Mouse (Mus musculus): ENCODE results near the gene Paxx. TPM values are rescaled to one million over a fixed set of nuclear protein-coding genes. Genes with fewer than 3 reads are reported as not detected.

Paxx gene
- polyA plus RNA-seq, 1 experiment from 2014 or later, result 67.4 TPM

GRCm38 (mm10) chr2:25429435-25430180, 31.3 kb downstream of the Paxx start:
- Histone ChIP-seq H3K9ac (replicated peaks; ENCODE audit: low read depth) (no peak overlapping the region), H3K27ac (ENCODE audit: low read length) (no peak overlapping the region), H3K4me1 (ENCODE audit: insufficient read depth, low read depth, low read length) (no peaks in the 10 kb centered on the region), H3K9me3 (ENCODE audit: low read length) (no peaks in the 10 kb centered on the region), H3K4me3 (ENCODE audit: low read depth, low read length) (no peak overlapping the region), H3K27me3 (replicated peaks; ENCODE audit: insufficient read depth, low read length) (peaks cover 10% of the 10 kb centered on the region; the same call in 1 of the 2 replicates), H3K4me2 (replicated peaks; ENCODE audit: low read depth, low read length) (peak overlapping the region; percentile 100), H3K36me3 (ENCODE audit: insufficient read depth, low read length) (no peaks in the 10 kb centered on the region)
- DNase-seq (ENCODE audit: low spot score) (no peak), ATAC-seq (no peak)
- TF ChIP-seq CTCF (IDR thresholded peaks at IDR 0.05) (no peak), EP300 (IDR thresholded peaks at IDR 0.05) (no peak)
- WGBS, result 57% methylated on average over 5 of the region's 5 CpGs

- under 1% methylated on average over 65 of the region's 89 CpGs for WGBS
These were observed 32.3 kb downstream of the Paxx start, which contains the start of gene Abca2 for GRCm38 (mm10) chr2:25428442-25429236. TSS of gene Abca2 (plus strand) at chr2:25428703.

GRCm38 (mm10) chr2:25427256-25427655, 33.6 kb downstream of the Paxx start:
- Histone ChIP-seq H3K4me3 (ENCODE audit: low read depth, low read length) (no peak overlapping the region), H3K9ac (replicated peaks; ENCODE audit: low read depth) (no peak overlapping the region), H3K4me2 (replicated peaks; ENCODE audit: low read depth, low read length) (no peak overlapping the region), H3K27ac (ENCODE audit: low read length) (no peak overlapping the region), H3K36me3 (ENCODE audit: insufficient read depth, low read length) (no peaks in the 10 kb centered on the region), H3K9me3 (ENCODE audit: low read length) (no peaks in the 10 kb centered on the region), H3K27me3 (replicated peaks; ENCODE audit: insufficient read depth, low read length) (peaks cover 10% of the 10 kb centered on the region; the same call in 1 of the 2 replicates), H3K4me1 (ENCODE audit: insufficient read depth, low read depth, low read length) (no peaks in the 10 kb centered on the region)
- DNase-seq (ENCODE audit: low spot score) (no peak), ATAC-seq (no peak)
- WGBS, result 91% methylated on average over 5 of the region's 5 CpGs
- TF ChIP-seq CTCF (IDR thresholded peaks at IDR 0.05), result no peak
- TF ChIP-seq EP300 (IDR thresholded peaks at IDR 0.05), result no peak

More at GRCm38 (mm10) chr2:25428442-25429236, 32.3 kb downstream of the Paxx start, which contains the start of gene Abca2:
- H3K4me3 ChIP-seq (ENCODE audit: low read depth, low read length), result peak within 1 kb of the TSS; percentile 65
- H3K36me3 ChIP-seq (ENCODE audit: insufficient read depth, low read length), result no peaks in the 10 kb centered on the region
- H3K27me3 ChIP-seq (replicated peaks; ENCODE audit: insufficient read depth, low read length), result peaks cover 10% of the 10 kb centered on the region; the same call in 1 of the 2 replicates
- no peak within 1 kb of the TSS for H3K27ac ChIP-seq (ENCODE audit: low read length)
- TF ChIP-seq CTCF (IDR thresholded peaks at IDR 0.05) (peak; percentile 89), EP300 (IDR thresholded peaks at IDR 0.05) (no peak)
- peak within 1 kb of the TSS; percentile 100 for H3K4me2 ChIP-seq (replicated peaks; ENCODE audit: low read depth, low read length)
- H3K4me1 ChIP-seq (ENCODE audit: insufficient read depth, low read depth, low read length), result no peaks in the 10 kb centered on the region
- ATAC-seq (peak; percentile 94), DNase-seq (ENCODE audit: low spot score) (peak; percentile 96)
- H3K9me3 ChIP-seq (ENCODE audit: low read length), result no peaks in the 10 kb centered on the region
- peak within 1 kb of the TSS; percentile 48 for H3K9ac ChIP-seq (replicated peaks; ENCODE audit: low read depth)

- no peak overlapping the region for H3K9ac ChIP-seq (replicated peaks; ENCODE audit: low read depth)
- ATAC-seq (0 out of 2 replicates have a peak, but pooled peaks have one; percentile 11), DNase-seq (ENCODE audit: low spot score) (peak; percentile 67)
- H3K36me3 ChIP-seq (ENCODE audit: insufficient read depth, low read length), result no peaks in the 10 kb centered on the region
- no peak overlapping the region for H3K27ac ChIP-seq (ENCODE audit: low read length)
- H3K4me2 ChIP-seq (replicated peaks; ENCODE audit: low read depth, low read length), result no peak overlapping the region
- no peaks in the 10 kb centered on the region for H3K9me3 ChIP-seq (ENCODE audit: low read length)
- TF ChIP-seq CTCF (IDR thresholded peaks at IDR 0.05), result peak; percentile 91
- TF ChIP-seq EP300 (IDR thresholded peaks at IDR 0.05), result no peak
- WGBS, result 24% methylated on average over 5 of the region's 5 CpGs
- H3K4me3 ChIP-seq (ENCODE audit: low read depth, low read length), result no peak overlapping the region
- H3K27me3 ChIP-seq (replicated peaks; ENCODE audit: insufficient read depth, low read length), result peaks cover 10% of the 10 kb centered on the region; the same call in 1 of the 2 replicates
- no peaks in the 10 kb centered on the region for H3K4me1 ChIP-seq (ENCODE audit: insufficient read depth, low read depth, low read length)
These were observed 34.1 kb downstream of the Paxx start for GRCm38 (mm10) chr2:25426721-25427191.

- 46% methylated on average over 27 of the region's 27 CpGs for WGBS
- no peak overlapping the region for H3K4me2 ChIP-seq (replicated peaks; ENCODE audit: low read depth, low read length)
- H3K4me1 ChIP-seq (ENCODE audit: insufficient read depth, low read depth, low read length), result no peaks in the 10 kb centered on the region
- no peaks in the 10 kb centered on the region for H3K9me3 ChIP-seq (ENCODE audit: low read length)
- DNase-seq (ENCODE audit: low spot score) (no peak), ATAC-seq (no peak)
- peaks cover 10% of the 10 kb centered on the region; the same call in 1 of the 2 replicates for H3K27me3 ChIP-seq (replicated peaks; ENCODE audit: insufficient read depth, low read length)
- no peaks in the 10 kb centered on the region for H3K36me3 ChIP-seq (ENCODE audit: insufficient read depth, low read length)
- H3K4me3 ChIP-seq (ENCODE audit: low read depth, low read length), result no peak overlapping the region
- TF ChIP-seq CTCF (IDR thresholded peaks at IDR 0.05) (no peak), EP300 (IDR thresholded peaks at IDR 0.05) (no peak)
- H3K9ac ChIP-seq (replicated peaks; ENCODE audit: low read depth), result no peak overlapping the region
- H3K27ac ChIP-seq (ENCODE audit: low read length), result no peak overlapping the region
These were observed 35.4 kb downstream of the Paxx start for GRCm38 (mm10) chr2:25425481-25425880.

GRCm38 (mm10) chr2:25423626-25424025, 37.3 kb downstream of the Paxx start:
- no peak overlapping the region for H3K4me2 ChIP-seq (replicated peaks; ENCODE audit: low read depth, low read length)
- no peaks in the 10 kb centered on the region for H3K9me3 ChIP-seq (ENCODE audit: low read length)
- ATAC-seq, result no peak
- TF ChIP-seq CTCF (IDR thresholded peaks at IDR 0.05) (no peak), EP300 (IDR thresholded peaks at IDR 0.05) (no peak)
- no peaks in the 10 kb centered on the region for H3K36me3 ChIP-seq (ENCODE audit: insufficient read depth, low read length)
- no peak overlapping the region for H3K27ac ChIP-seq (ENCODE audit: low read length)
- no peak overlapping the region for H3K4me3 ChIP-seq (ENCODE audit: low read depth, low read length)
- DNase-seq (ENCODE audit: low spot score), result no peak
- no peak overlapping the region for H3K9ac ChIP-seq (replicated peaks; ENCODE audit: low read depth)
- no peaks in the 10 kb centered on the region for H3K4me1 ChIP-seq (ENCODE audit: insufficient read depth, low read depth, low read length)
- H3K27me3 ChIP-seq (replicated peaks; ENCODE audit: insufficient read depth, low read length), result no peaks in the 10 kb centered on the region
- WGBS, result 23% methylated on average over 1 of the region's 1 CpGs

All from lung, postnatal 0 days (tissue).